Mouse (Mus musculus) limb, embryonic 14.5 days (tissue): ENCODE measurements around the gene Aif1. TPM values are rescaled to one million over a fixed set of nuclear protein-coding genes. Genes with fewer than 3 reads are reported as not detected.

Experiments used
- ATAC-seq: fragments of 200-750 bp; cut with Nextera tagmentation; 2 replicates; pipeline ENCODE4 v1.8.0; 2017; ENCODE audit warnings: low read depth, moderate number of reproducible peaks, moderate TSS enrichment; ENCODE audit not compliant: low FRiP score
- DNase-seq: peaks from one replicate; pipeline ENCODE4 v3.0.0-alpha.2; 2015; ENCODE audit warnings: low spot score
- H3K27ac ChIP-seq: fragments of 300-500 bp; sonication (generic); replicated peaks from 2 replicates; pipeline ENCODE4 v1.5.1; 2014; ENCODE audit warnings: low read depth, mild to moderate bottlenecking, low read length, moderate library complexity, mixed read lengths
- H3K27me3 ChIP-seq: fragments of 300-500 bp; sonication (generic); 2 replicates; pipeline ENCODE4 v1.6.1; 2014; ENCODE audit warnings: low read length, mixed read lengths; ENCODE audit not compliant: control insufficient read depth, insufficient read depth
- H3K36me3 ChIP-seq: fragments of 300-500 bp; sonication (generic); 2 replicates; pipeline ENCODE4 v1.6.1; 2014; ENCODE audit warnings: mild to moderate bottlenecking, low read length, moderate library complexity, mixed read lengths; ENCODE audit not compliant: control insufficient read depth, insufficient read depth
- H3K4me1 ChIP-seq: fragments of 300-500 bp; sonication (generic); 2 replicates; pipeline ENCODE4 v1.6.1; 2014; ENCODE audit warnings: antibody characterized with exemption, low read length, mixed read lengths; ENCODE audit not compliant: control insufficient read depth, insufficient read depth
- H3K4me2 ChIP-seq: fragments of 300-500 bp; sonication (generic); replicated peaks from 2 replicates; pipeline ENCODE4 v1.6.1; 2014; ENCODE audit warnings: low read depth, mild to moderate bottlenecking, low read length, moderate library complexity; ENCODE audit not compliant: severe bottlenecking
- H3K4me3 ChIP-seq: fragments of 300-500 bp; sonication (generic); replicated peaks from 2 replicates; pipeline ENCODE4 v1.5.1; 2014; ENCODE audit warnings: low read length
- H3K9ac ChIP-seq: fragments of 300-500 bp; sonication (generic); 2 replicates; pipeline ENCODE4 v1.6.1; 2014; ENCODE audit warnings: mild to moderate bottlenecking, low read depth, low read length, moderate library complexity; ENCODE audit not compliant: severe bottlenecking
- H3K9me3 ChIP-seq: fragments of 300-500 bp; sonication (generic); 2 replicates; pipeline ENCODE4 v1.6.1; 2016; ENCODE audit warnings: low read length; ENCODE audit not compliant: control insufficient read depth
- POLR2A ChIP-seq: fragments of 200-500 bp; IDR thresholded peaks from 2 replicates; pipeline ENCODE4 v1.8.0; 2012; ENCODE audit warnings: inconsistent platforms, mild to moderate bottlenecking, moderate library complexity, borderline replicate concordance; ENCODE audit not compliant: insufficient read depth, insufficient read length; ENCODE audit errors: extremely low read depth
- WGBS: fragments of 180-500 bp; shearing (Covaris S2); extraction: QIAGEN DNeasy Blood & Tissue Kit; methylation state at CpG from one replicate; pipeline ENCODE4 v1.1.7; 2014; 5-methylcytosine and 5-hydroxymethylcytosine counted together
- polyA plus RNA-seq, 2 experiments: library from polyadenylated mRNA; depleted of rRNA in 1 of 2; stranded (reverse) in 1 of 2; unstranded in 1 of 2; fragments of >200 nt; fragmentation: Nextera tagmentation in 1 of 2; extraction: Ambion mirVana in 1 of 2; gene quantifications; 2 replicates each; pipeline versions ENCODE4 v1.2.1 to v1.2.3; 2012 to 2014

The Aif1 gene
- polyA plus RNA-seq, 2 experiments = 4.8 to 15.7 TPM

- DNase-seq (no peak), ATAC-seq (no peak)
- Histone ChIP-seq H3K36me3 (peaks cover 99% of the 10 kb centered on the region), H3K27me3 (no peaks in the 10 kb centered on the region), H3K4me3 (no peak overlapping the region), H3K9me3 (no peaks in the 10 kb centered on the region), H3K4me2 (no peak overlapping the region), H3K9ac (no peak overlapping the region), H3K4me1 (no peaks in the 10 kb centered on the region), H3K27ac (no peak overlapping the region)
- TF ChIP-seq POLR2A = no peak
- 94% methylated on average over 4 of the region's 4 CpGs for WGBS
Measured at GRCm38 (mm10) chr17:35152121-35152520, 23.7 kb downstream of the Aif1 start.

- peaks cover 99% of the 10 kb centered on the region for H3K36me3 ChIP-seq
- 0 out of 2 replicates have a peak overlapping the region, but pooled peaks have one; percentile 19 for H3K27ac ChIP-seq
- 68% methylated on average over 5 of the region's 5 CpGs for WGBS
- no peak for TF ChIP-seq POLR2A
- no peaks in the 10 kb centered on the region for H3K27me3 ChIP-seq
- no peaks in the 10 kb centered on the region for H3K4me1 ChIP-seq
- ATAC-seq (0 out of 2 replicates have a peak, but pooled peaks have one; percentile 2), DNase-seq (no peak)
- H3K9me3 ChIP-seq = no peaks in the 10 kb centered on the region
- no peak overlapping the region for H3K4me2 ChIP-seq
- no peak overlapping the region for H3K4me3 ChIP-seq
- no peak overlapping the region for H3K9ac ChIP-seq
Measured at GRCm38 (mm10) chr17:35147922-35148639, 27.8 kb downstream of the Aif1 start.

- Histone ChIP-seq H3K4me3 (no peak overlapping the region), H3K9me3 (no peaks in the 10 kb centered on the region), H3K9ac (no peak overlapping the region), H3K4me1 (no peaks in the 10 kb centered on the region), H3K4me2 (no peak overlapping the region), H3K27ac (no peak overlapping the region), H3K36me3 (peaks cover 99% of the 10 kb centered on the region), H3K27me3 (no peaks in the 10 kb centered on the region)
- no peak for TF ChIP-seq POLR2A
- DNase-seq = no peak
- ATAC-seq = 0 out of 2 replicates have a peak, but pooled peaks have one; percentile 1
- WGBS = 39% methylated on average over 3 of the region's 3 CpGs
Measured at GRCm38 (mm10) chr17:35147348-35147747, 28.5 kb downstream of the Aif1 start.

GRCm38 (mm10) chr17:35146139-35146538, 29.7 kb downstream of the Aif1 start:
- H3K9ac ChIP-seq = no peak overlapping the region
- H3K4me2 ChIP-seq = no peak overlapping the region
- peaks cover 99% of the 10 kb centered on the region for H3K36me3 ChIP-seq
- DNase-seq (no peak), ATAC-seq (no peak)
- no peak overlapping the region for H3K27ac ChIP-seq
- 85% methylated on average over 5 of the region's 5 CpGs for WGBS
- H3K4me3 ChIP-seq = no peak overlapping the region
- no peaks in the 10 kb centered on the region for H3K27me3 ChIP-seq
- H3K9me3 ChIP-seq = no peaks in the 10 kb centered on the region
- H3K4me1 ChIP-seq = no peaks in the 10 kb centered on the region
- no peak for TF ChIP-seq POLR2A

- no peak for DNase-seq
- ATAC-seq = no peak
- H3K9me3 ChIP-seq = no peaks in the 10 kb centered on the region
- no peak for TF ChIP-seq POLR2A
- no peak overlapping the region for H3K9ac ChIP-seq
- WGBS = 90% methylated on average over 6 of the region's 6 CpGs
- no peak overlapping the region for H3K27ac ChIP-seq
- H3K36me3 ChIP-seq = peaks cover 90% of the 10 kb centered on the region
- no peaks in the 10 kb centered on the region for H3K27me3 ChIP-seq
- H3K4me2 ChIP-seq = no peak overlapping the region
- 0 out of 2 replicates have a peak, but pooled peaks cover 3% of the 10 kb centered on the region for H3K4me1 ChIP-seq
- H3K4me3 ChIP-seq = no peak overlapping the region
Measured at GRCm38 (mm10) chr17:35141971-35142370, 33.9 kb downstream of the Aif1 start.

- Histone ChIP-seq H3K4me1 (peaks cover 9% of the 10 kb centered on the region; the same call in 1 of the 2 replicates), H3K9me3 (no peaks in the 10 kb centered on the region), H3K36me3 (peaks cover 76% of the 10 kb centered on the region), H3K4me2 (no peak overlapping the region), H3K27ac (no peak overlapping the region), H3K27me3 (no peaks in the 10 kb centered on the region), H3K9ac (no peak overlapping the region), H3K4me3 (no peak overlapping the region)
- 84% methylated on average over 16 of the region's 16 CpGs for WGBS
- DNase-seq (no peak), ATAC-seq (no peak)
- no peak for TF ChIP-seq POLR2A
Measured at GRCm38 (mm10) chr17:35140490-35140996, 35.3 kb downstream of the Aif1 start.
